Mouse (Mus musculus): ENCODE data around the gene Pros1.

GRCm38 (mm10) chr16:62922245-62922644 lies 68.1 kb downstream of the Pros1 start:
- no peak for TF ChIP-seq MAX (IDR thresholded peaks at IDR 0.05; ENCODE audit: low read depth)
- TF ChIP-seq POLR2A (IDR thresholded peaks at IDR 0.05; ENCODE audit: insufficient read length, low read depth), result no peak
- no peak for TF ChIP-seq CEBPB (IDR thresholded peaks at IDR 0.05; ENCODE audit: insufficient read depth, poor library complexity, severe bottlenecking)
- TF ChIP-seq TCF3 (IDR thresholded peaks at IDR 0.05; ENCODE audit: insufficient read length, low read depth), result no peak
- TF ChIP-seq USF1 (IDR thresholded peaks at IDR 0.05; ENCODE audit: low read depth), result no peak
- TF ChIP-seq TCF12 (IDR thresholded peaks at IDR 0.05; ENCODE audit: insufficient read depth, poor library complexity, severe bottlenecking), result no peak

Measured in myocyte (in vitro differentiated cells).